In genomic region chr15:80704267-80704666, GRCm38 (mm10) we compare ENCODE assay signal across 7 mouse cellular contexts. TPM values are rescaled to one million over a fixed set of nuclear protein-coding genes. Genes with fewer than 3 reads are reported as not detected.
A peak's percentile ranks its signal among the peaks of the same experiment; 100 is the strongest.
DNase-seq lines count a peak whose midpoint lies in the region; ATAC-seq lines count a peak whose summit lies in the region.

No protein-coding gene starts in this region.

- no peaks in the 10 kb centered on the region for H3K27me3 ChIP-seq in hindbrain, embryonic 16.5 days (replicated peaks; ENCODE audit: control insufficient read depth, insufficient read depth, low read length)

- DNase-seq in cerebellum, postnatal 25 days: peak; percentile 89 to 92
- peak; percentile 81 for DNase-seq in gastrocnemius, adult 18-20 months (ENCODE audit: low spot score)
- peak; percentile 81 to 89 for DNase-seq in left cerebral cortex, postnatal 25 days (ENCODE audit: low spot score in 2 of 2)
- peak; percentile 86 for DNase-seq in mesoderm, embryonic 11.5 days (ENCODE audit: low read depth, low spot score)
- DNase-seq in right cerebral cortex, postnatal 4 days: peak; percentile 72

- WGBS in hindbrain, embryonic 16.5 days: 8% methylated on average over 6 of the region's 7 CpGs

- intact Hi-C loops in left cerebral cortex, postnatal 25 days (cut with DNase I): loop anchor here (1.0 to 10.0 kb wide), 3 partner anchors 69 to 491 kb away; partner anchors contain the start of gene Mrtfa

- peak overlapping the region; percentile 50 for H3K4me2 ChIP-seq in hindbrain, embryonic 16.5 days (ENCODE audit: low read length)

- no peak overlapping the region for H3K27ac ChIP-seq in hindbrain, embryonic 16.5 days (ENCODE audit: low read depth, low read length)

- H3K4me3 ChIP-seq in hindbrain, embryonic 16.5 days (ENCODE audit: low read length): no peak overlapping the region; the same call in 1 of the 2 replicates

- no peaks in the 10 kb centered on the region for H3K36me3 ChIP-seq in hindbrain, embryonic 16.5 days (ENCODE audit: control insufficient read depth, insufficient read depth, low read length)

- H3K9me3 ChIP-seq in hindbrain, embryonic 16.5 days (ENCODE audit: control insufficient read depth, low read length): no peaks in the 10 kb centered on the region

- H3K4me1 ChIP-seq in hindbrain, embryonic 16.5 days (ENCODE audit: control insufficient read depth, insufficient read depth, low read depth, low read length): peaks cover 12% of the 10 kb centered on the region

- no peak overlapping the region for H3K9ac ChIP-seq in hindbrain, embryonic 16.5 days (ENCODE audit: low read depth, low read length)

- ATAC-seq in activated CD4-positive, CD25-positive, alpha-beta regulatory T cell, adult 4 months: peak; percentile 88
- ATAC-seq in hindbrain, embryonic 16.5 days: peak; percentile 84

RNA-seq across cellular contexts. Expression of gene Tnrc6b, which starts 6.8 kb away (rescaled TPM):
- polyA plus RNA-seq in activated CD4-positive, CD25-positive, alpha-beta regulatory T cell, adult 4 months (2017; shearing (Covaris generic)): 10 to 100 TPM; 35.6 to 58.6 TPM
- 10 to 100 TPM; 43.7 to 48.2 TPM for total RNA-seq in gastrocnemius, adult 18-20 months (2021)
- 26.8 and 32.9 TPM in 2 replicates for polyA plus RNA-seq in hindbrain, embryonic 16.5 days (2015; fragmentation: Nextera tagmentation; extraction: Ambion mirVana)
- 100 to 1,000 TPM; 110 to 131 TPM for total RNA-seq in left cerebral cortex, postnatal 25 days (2021)

RNA-seq across cellular contexts. Expression of gene Fam83f, which starts 32.6 kb away (rescaled TPM):
- polyA plus RNA-seq in activated CD4-positive, CD25-positive, alpha-beta regulatory T cell, adult 4 months (2017; shearing (Covaris generic)): not detected
- total RNA-seq in gastrocnemius, adult 18-20 months (2021): under 1 TPM; 0.09 to 0.17 TPM
- polyA plus RNA-seq in hindbrain, embryonic 16.5 days (2015; fragmentation: Nextera tagmentation; extraction: Ambion mirVana): 0.16 and 0.39 TPM in 2 replicates
- total RNA-seq in left cerebral cortex, postnatal 25 days (2021): under 1 TPM; 0.30 to 0.46 TPM
